Mouse (Mus musculus) bone marrow macrophage, adult 2 months (primary cell): Measurements from ENCODE around the gene Zfp568.

Experiments used
- CTCF ChIP-seq: IDR thresholded peaks from 2 replicates; pipeline ENCODE4 v1.5.1; 2012; ENCODE audit warnings: low read depth, mild to moderate bottlenecking, low read length, moderate library complexity
- POLR2A ChIP-seq: IDR thresholded peaks from 2 replicates; pipeline ENCODE4 v1.6.1; 2012; ENCODE audit warnings: mild to moderate bottlenecking, low read depth, low read length, borderline replicate concordance

GRCm38 (mm10) chr7:29989031-29989430 is 5.3 kb downstream of the Zfp568 start:
- no peak for TF ChIP-seq CTCF
- no peak for TF ChIP-seq POLR2A
